Mouse (Mus musculus): ENCODE data around the gene B3gat1. TPM values are rescaled to one million over a fixed set of nuclear protein-coding genes. Genes with fewer than 3 reads are reported as not detected.

B3gat1 gene
- polyA plus RNA-seq, 2 experiments = 0.01 TPM; not detected in 1

GRCm38 (mm10) chr9:26725709-26726108 lies 7.8 kb upstream of the B3gat1 start:
- Histone ChIP-seq H3K9ac (replicated peaks) (no peak overlapping the region), H3K4me2 (ENCODE audit: low read depth) (no peak overlapping the region), H3K36me3 (replicated peaks; ENCODE audit: control insufficient read depth, insufficient read depth, low read depth) (no peaks in the 10 kb centered on the region), H3K4me1 (replicated peaks; ENCODE audit: control insufficient read depth in 2 of 2, insufficient read depth in 2 of 2, low read length in 1 of 2) (no peaks in the 10 kb centered on the region), H3K4me3 (ENCODE audit: insufficient read depth in 1 of 2, low read depth in 2 of 2, low read length in 2 of 2) (no peak overlapping the region), H3K27ac (no peak overlapping the region), H3K9me3 (ENCODE audit: control insufficient read depth, low read length) (no peaks in the 10 kb centered on the region), H3K27me3 (ENCODE audit: control insufficient read depth, insufficient read depth, low read length) (no peaks in the 10 kb centered on the region)
- no peak for TF ChIP-seq CTCF (IDR thresholded peaks at IDR 0.05; ENCODE audit: low read depth)
- TF ChIP-seq EP300 (IDR thresholded peaks at IDR 0.05; ENCODE audit: low read depth) = no peak
- WGBS (ENCODE audit: insufficient replicate concordance) = 67% methylated on average over 3 of the region's 3 CpGs
- DNase-seq (ENCODE audit: low read depth in 3 of 3, low spot score in 3 of 3) (no peak), ATAC-seq (ENCODE audit: insufficient read depth) (no peak)

- H3K27ac ChIP-seq = no peak overlapping the region
- no peak for DNase-seq (ENCODE audit: low read depth in 3 of 3, low spot score in 3 of 3)
Measured at GRCm38 (mm10) chr9:26727445-26727844, 6.1 kb upstream of the B3gat1 start.

GRCm38 (mm10) chr9:26728556-26728955 lies 5.0 kb upstream of the B3gat1 start:
- no peak overlapping the region for H3K27ac ChIP-seq
- H3K27me3 ChIP-seq (ENCODE audit: control insufficient read depth, insufficient read depth, low read length) = peaks cover 6% of the 10 kb centered on the region
- H3K9ac ChIP-seq (replicated peaks) = no peak overlapping the region
- H3K4me2 ChIP-seq (ENCODE audit: low read depth) = no peak overlapping the region
- TF ChIP-seq CTCF (IDR thresholded peaks at IDR 0.05; ENCODE audit: low read depth) (no peak), EP300 (IDR thresholded peaks at IDR 0.05; ENCODE audit: low read depth) (no peak)
- no peaks in the 10 kb centered on the region for H3K36me3 ChIP-seq (replicated peaks; ENCODE audit: control insufficient read depth, insufficient read depth, low read depth)
- 49% methylated on average over 2 of the region's 2 CpGs for WGBS (ENCODE audit: insufficient replicate concordance)
- no peak overlapping the region for H3K4me3 ChIP-seq (ENCODE audit: insufficient read depth in 1 of 2, low read depth in 2 of 2, low read length in 2 of 2)
- no peaks in the 10 kb centered on the region for H3K4me1 ChIP-seq (replicated peaks; ENCODE audit: control insufficient read depth in 2 of 2, insufficient read depth in 2 of 2, low read length in 1 of 2)
- DNase-seq (ENCODE audit: low read depth in 3 of 3, low spot score in 3 of 3) (no peak), ATAC-seq (ENCODE audit: insufficient read depth) (no peak)
- no peaks in the 10 kb centered on the region for H3K9me3 ChIP-seq (ENCODE audit: control insufficient read depth, low read length)

More at GRCm38 (mm10) chr9:26727445-26727844, 6.1 kb upstream of the B3gat1 start:
- no peak overlapping the region for H3K4me2 ChIP-seq (ENCODE audit: low read depth)
- H3K9me3 ChIP-seq (ENCODE audit: control insufficient read depth, low read length) = no peaks in the 10 kb centered on the region
- ATAC-seq (ENCODE audit: insufficient read depth) = no peak
- no peak for TF ChIP-seq CTCF (IDR thresholded peaks at IDR 0.05; ENCODE audit: low read depth)
- TF ChIP-seq EP300 (IDR thresholded peaks at IDR 0.05; ENCODE audit: low read depth) = no peak
- H3K36me3 ChIP-seq (replicated peaks; ENCODE audit: control insufficient read depth, insufficient read depth, low read depth) = no peaks in the 10 kb centered on the region
- WGBS (ENCODE audit: insufficient replicate concordance) = 61% methylated on average over 2 of the region's 2 CpGs
- H3K4me1 ChIP-seq (replicated peaks; ENCODE audit: control insufficient read depth in 2 of 2, insufficient read depth in 2 of 2, low read length in 1 of 2) = no peaks in the 10 kb centered on the region
- H3K4me3 ChIP-seq (ENCODE audit: insufficient read depth in 1 of 2, low read depth in 2 of 2, low read length in 2 of 2) = no peak overlapping the region
- H3K9ac ChIP-seq (replicated peaks) = no peak overlapping the region
- no peaks in the 10 kb centered on the region for H3K27me3 ChIP-seq (ENCODE audit: control insufficient read depth, insufficient read depth, low read length)

- 0 out of 2 replicates have a peak overlapping the region, but pooled peaks have one; percentile 8 for H3K4me2 ChIP-seq (ENCODE audit: low read depth)
- peaks cover 17% of the 10 kb centered on the region for H3K27me3 ChIP-seq (ENCODE audit: control insufficient read depth, insufficient read depth, low read length)
- TF ChIP-seq CTCF (IDR thresholded peaks at IDR 0.05; ENCODE audit: low read depth) (no peak), EP300 (IDR thresholded peaks at IDR 0.05; ENCODE audit: low read depth) (no peak)
- no peaks in the 10 kb centered on the region for H3K36me3 ChIP-seq (replicated peaks; ENCODE audit: control insufficient read depth, insufficient read depth, low read depth)
- 6% methylated on average over 36 of the region's 37 CpGs for WGBS (ENCODE audit: insufficient replicate concordance)
- no peaks in the 10 kb centered on the region for H3K4me1 ChIP-seq (replicated peaks; ENCODE audit: control insufficient read depth in 2 of 2, insufficient read depth in 2 of 2, low read length in 1 of 2)
- H3K9me3 ChIP-seq (ENCODE audit: control insufficient read depth, low read length) = no peaks in the 10 kb centered on the region
- no peak overlapping the region for H3K9ac ChIP-seq (replicated peaks)
- peak overlapping the region in 1 of 2 experiments; percentile 8; a peak in 1 of 4 replicates for H3K4me3 ChIP-seq (ENCODE audit: insufficient read depth in 1 of 2, low read depth in 2 of 2, low read length in 2 of 2)
- DNase-seq (ENCODE audit: low read depth in 3 of 3, low spot score in 3 of 3) (no peak), ATAC-seq (ENCODE audit: insufficient read depth) (no peak)
- no peak overlapping the region for H3K27ac ChIP-seq
Measured at GRCm38 (mm10) chr9:26733986-26734385, 458 bp downstream of the B3gat1 start.

GRCm38 (mm10) chr9:26737116-26737515 lies 3.6 kb downstream of the B3gat1 start:
- no peak for DNase-seq (ENCODE audit: low read depth in 3 of 3, low spot score in 3 of 3)
- Histone ChIP-seq H3K9ac (replicated peaks) (no peak overlapping the region), H3K36me3 (replicated peaks; ENCODE audit: control insufficient read depth, insufficient read depth, low read depth) (no peaks in the 10 kb centered on the region), H3K4me3 (ENCODE audit: insufficient read depth in 1 of 2, low read depth in 2 of 2, low read length in 2 of 2) (no peak overlapping the region), H3K9me3 (ENCODE audit: control insufficient read depth, low read length) (no peaks in the 10 kb centered on the region), H3K27me3 (ENCODE audit: control insufficient read depth, insufficient read depth, low read length) (peaks cover 17% of the 10 kb centered on the region), H3K4me1 (replicated peaks; ENCODE audit: control insufficient read depth in 2 of 2, insufficient read depth in 2 of 2, low read length in 1 of 2) (no peaks in the 10 kb centered on the region), H3K27ac (no peak overlapping the region), H3K4me2 (ENCODE audit: low read depth) (no peak overlapping the region)
- TF ChIP-seq CTCF (IDR thresholded peaks at IDR 0.05; ENCODE audit: low read depth) (no peak), EP300 (IDR thresholded peaks at IDR 0.05; ENCODE audit: low read depth) (no peak)
- no peak for ATAC-seq (ENCODE audit: insufficient read depth)
- WGBS (ENCODE audit: insufficient replicate concordance) = 53% methylated on average over 5 of the region's 5 CpGs

Measured in liver, embryonic 14.5 days (tissue).